Mouse (Mus musculus) kidney, adult 2 months (tissue): ENCODE measurements around the gene Egln1.

Source experiments
- CTCF ChIP-seq: fragments of 200-500 bp; conservative IDR thresholded peaks from 2 replicates; pipeline ENCODE4 v1.5.1; 2011; ENCODE audit warnings: low read depth, mild to moderate bottlenecking, control low read depth, low read length, moderate library complexity, mixed read lengths; ENCODE audit not compliant: insufficient read depth, insufficient read length
- POLR2A ChIP-seq: fragments of 200-500 bp; IDR thresholded peaks from one replicate; pipeline ENCODE4 v1.6.1; 2011; ENCODE audit warnings: low read depth, low read length, control low read depth

GRCm38 (mm10) chr8:124896010-124896631, 53.0 kb downstream of the Egln1 start:
- peak; percentile 24 for TF ChIP-seq POLR2A
- TF ChIP-seq CTCF: no peak
